Mouse (Mus musculus) kidney, embryonic 14.5 days (tissue): ENCODE data around the gene Olfr12. TPM values are rescaled to one million over a fixed set of nuclear protein-coding genes. Genes with fewer than 3 reads are reported as not detected.

Experiments
- ATAC-seq: fragments of 200-750 bp; cut with Nextera tagmentation; 2 replicates; pipeline ENCODE4 v1.8.0; 2017; ENCODE audit warnings: moderate number of reproducible peaks, mild to moderate bottlenecking, moderate TSS enrichment, moderate library complexity; ENCODE audit not compliant: low FRiP score, low TSS enrichment
- H3K27ac ChIP-seq: fragments of 300-500 bp; sonication (generic); 2 replicates; pipeline ENCODE4 v1.5.1; 2014; ENCODE audit warnings: low read depth, mild to moderate bottlenecking, low read length, moderate library complexity, mixed read lengths
- H3K27me3 ChIP-seq: fragments of 300-500 bp; sonication (generic); 2 replicates; pipeline ENCODE4 v1.6.1; 2014; ENCODE audit warnings: mild to moderate bottlenecking, low read length; ENCODE audit not compliant: control insufficient read depth, insufficient read depth
- H3K36me3 ChIP-seq: fragments of 300-500 bp; sonication (generic); 2 replicates; pipeline ENCODE4 v1.6.1; 2014; ENCODE audit warnings: low read length, mixed read lengths; ENCODE audit not compliant: control insufficient read depth, insufficient read depth
- H3K4me1 ChIP-seq: fragments of 300-500 bp; sonication (generic); 2 replicates; pipeline ENCODE4 v1.6.1; 2014; ENCODE audit warnings: low read length, mixed read lengths; ENCODE audit not compliant: control insufficient read depth, insufficient read depth
- H3K4me2 ChIP-seq: fragments of 300-500 bp; sonication (generic); replicated peaks from 2 replicates; pipeline ENCODE4 v1.6.1; 2014; ENCODE audit warnings: low read depth, mild to moderate bottlenecking, low read length
- H3K4me3 ChIP-seq: fragments of 300-500 bp; sonication (generic); 2 replicates; pipeline ENCODE4 v1.5.1; 2014; ENCODE audit warnings: mild to moderate bottlenecking, low read length
- H3K9ac ChIP-seq: fragments of 300-500 bp; sonication (generic); 2 replicates; pipeline ENCODE4 v1.6.1; 2014; ENCODE audit warnings: low read depth, mild to moderate bottlenecking, low read length, moderate library complexity
- H3K9me3 ChIP-seq: fragments of 300-500 bp; sonication (generic); 2 replicates; pipeline ENCODE4 v1.6.1; 2016; ENCODE audit warnings: low read length; ENCODE audit not compliant: control insufficient read depth
- WGBS: fragments of 180-500 bp; shearing (Covaris S2); extraction: QIAGEN DNeasy Blood & Tissue Kit; methylation state at CpG from one replicate; pipeline ENCODE4 v1.1.7; 2014; 5-methylcytosine and 5-hydroxymethylcytosine counted together
- polyA plus RNA-seq: library from polyadenylated mRNA; unstranded; fragments of >200 nt; fragmentation: Nextera tagmentation; extraction: Ambion mirVana; gene quantifications from 2 replicates; pipeline ENCODE4 v1.2.1, GENCODE M21; 2014

Gene Olfr12
- not detected in 2 replicates for polyA plus RNA-seq

GRCm38 (mm10) chr1:92617488-92617887, at the start of gene Olfr12:
TSS of gene Olfr12 (plus strand) at chr1:92617788.
- H3K27me3 ChIP-seq, result no peaks in the 10 kb centered on the region; the same call in 1 of the 2 replicates
- H3K36me3 ChIP-seq, result no peaks in the 10 kb centered on the region
- no peak within 1 kb of the TSS for H3K4me2 ChIP-seq
- H3K27ac ChIP-seq, result no peak within 1 kb of the TSS
- no peaks in the 10 kb centered on the region for H3K9me3 ChIP-seq
- ATAC-seq, result no peak
- 60% methylated on average over 2 of the region's 2 CpGs for WGBS
- H3K9ac ChIP-seq, result no peak within 1 kb of the TSS
- no peaks in the 10 kb centered on the region for H3K4me1 ChIP-seq
- no peak within 1 kb of the TSS for H3K4me3 ChIP-seq

- WGBS, result 93% methylated on average over 3 of the region's 3 CpGs
- ATAC-seq, result no peak
These were observed 46.6 kb upstream of the Olfr12 start, which contains the start of gene Olfr1413 for GRCm38 (mm10) chr1:92571022-92571421. TSS of gene Olfr1413 (plus strand) at chr1:92571322.

DNA sequence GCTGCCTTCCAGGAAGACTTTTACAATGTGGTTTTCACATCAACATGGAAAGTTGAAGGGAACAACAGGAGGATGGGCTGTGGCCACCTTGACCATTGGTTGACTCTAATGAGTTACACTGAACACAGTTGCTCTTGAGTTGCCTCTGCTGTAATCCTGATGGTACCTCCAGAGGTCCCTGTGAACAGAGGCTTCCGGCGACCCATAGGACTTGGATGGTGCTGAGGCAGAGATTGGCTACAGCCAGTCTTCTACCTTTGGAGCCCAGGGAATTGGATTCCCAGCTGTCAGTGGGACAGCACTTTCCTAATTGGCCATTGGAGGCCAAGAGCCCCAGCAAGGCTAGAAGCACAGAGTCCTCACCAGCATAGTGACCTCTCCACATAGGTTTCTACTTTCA, 32.1 kb upstream of the Olfr12 start, which contains the start of gene Olfr1412:
TSS of gene Olfr1412 (plus strand) at position 301 of the 400 bp plus-strand sequence.
- no peak for ATAC-seq
- Histone ChIP-seq H3K9ac (no peak within 1 kb of the TSS), H3K27ac (no peak within 1 kb of the TSS), H3K27me3 (no peaks in the 10 kb centered on the region), H3K4me2 (no peak within 1 kb of the TSS), H3K9me3 (no peaks in the 10 kb centered on the region; the same call in 1 of the 2 replicates), H3K4me1 (no peaks in the 10 kb centered on the region), H3K36me3 (no peaks in the 10 kb centered on the region), H3K4me3 (no peak within 1 kb of the TSS)
- 76% methylated on average over 2 of the region's 2 CpGs for WGBS

More at GRCm38 (mm10) chr1:92571022-92571421, 46.6 kb upstream of the Olfr12 start, which contains the start of gene Olfr1413:
- H3K36me3 ChIP-seq, result no peaks in the 10 kb centered on the region
- H3K4me2 ChIP-seq, result no peak within 1 kb of the TSS
- H3K9me3 ChIP-seq, result no peaks in the 10 kb centered on the region
- no peaks in the 10 kb centered on the region for H3K4me1 ChIP-seq
- no peaks in the 10 kb centered on the region for H3K27me3 ChIP-seq
- H3K27ac ChIP-seq, result no peak within 1 kb of the TSS
- H3K9ac ChIP-seq, result no peak within 1 kb of the TSS
- no peak within 1 kb of the TSS for H3K4me3 ChIP-seq

DNA sequence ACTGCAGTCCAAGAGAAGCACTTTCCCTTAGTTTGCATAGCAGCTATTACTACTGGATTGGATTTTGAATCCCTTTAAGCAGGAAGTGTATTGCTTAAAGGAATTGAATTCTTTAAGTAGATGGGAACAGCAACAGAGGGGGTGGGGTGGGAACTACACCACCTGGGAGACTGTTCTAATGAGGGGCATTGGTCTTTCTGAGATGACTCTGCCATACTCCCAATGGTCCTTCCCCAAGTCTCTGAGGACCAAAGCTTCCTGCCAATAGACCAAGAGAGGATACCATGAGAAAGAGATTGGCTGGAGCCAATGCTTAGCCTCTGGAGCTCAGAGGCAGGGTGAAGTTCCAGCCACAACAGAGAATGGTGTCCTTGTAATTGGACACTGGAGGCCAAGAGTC, 23.5 kb upstream of the Olfr12 start, which contains the start of gene Olfr1411:
TSS of gene Olfr1411 (plus strand) at position 301 of the 400 bp plus-strand sequence.
- no peaks in the 10 kb centered on the region for H3K36me3 ChIP-seq
- ATAC-seq, result no peak
- no peak within 1 kb of the TSS for H3K4me2 ChIP-seq
- H3K9me3 ChIP-seq, result no peaks in the 10 kb centered on the region
- no peak within 1 kb of the TSS for H3K4me3 ChIP-seq
- H3K27me3 ChIP-seq, result no peaks in the 10 kb centered on the region
- no peak within 1 kb of the TSS for H3K9ac ChIP-seq
- no peaks in the 10 kb centered on the region for H3K4me1 ChIP-seq
- no peak within 1 kb of the TSS for H3K27ac ChIP-seq

DNA sequence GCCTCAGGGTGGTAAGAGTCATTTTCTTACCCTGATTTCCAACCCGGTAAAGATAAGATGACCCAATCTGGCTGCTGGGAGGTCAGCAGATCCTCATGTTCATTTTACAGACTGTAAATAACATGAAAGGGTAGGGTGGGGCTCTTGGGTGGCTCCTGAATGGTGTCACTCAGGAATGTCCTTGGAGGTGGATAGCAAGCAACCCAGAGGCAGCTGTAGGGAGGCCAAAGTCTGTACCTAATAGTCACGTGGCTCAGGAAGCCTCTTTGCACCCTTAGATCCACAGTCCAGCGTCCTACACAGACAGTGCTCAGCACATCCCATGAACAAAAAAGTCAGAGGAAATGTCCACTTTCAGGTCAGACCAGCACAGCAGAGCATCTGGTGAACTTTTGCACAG, 21.6 kb upstream of the Olfr12 start:
- no peak overlapping the region for H3K4me3 ChIP-seq

DNA sequence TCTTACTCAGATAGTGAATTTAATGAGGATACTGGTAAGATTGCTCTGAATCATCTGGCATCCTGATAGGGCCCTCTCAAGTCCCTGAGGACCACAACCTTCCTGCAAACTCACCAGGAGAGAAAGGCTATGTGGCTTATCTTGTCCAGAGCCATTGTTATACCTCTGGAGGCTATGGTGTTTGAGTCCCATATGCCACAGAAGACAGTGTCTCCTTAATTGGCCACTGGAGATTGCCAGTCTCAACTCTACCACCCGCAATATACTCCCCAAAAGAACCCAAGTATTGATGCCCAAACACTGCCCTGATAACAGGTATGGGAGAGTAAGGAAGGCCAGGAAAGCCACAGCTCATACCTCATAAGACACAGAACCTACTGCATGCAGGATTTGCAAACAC, 12.1 kb upstream of the Olfr12 start, which contains the start of gene Olfr1410:
TSS of gene Olfr1410 (plus strand) at position 301 of the 400 bp plus-strand sequence.
- no peaks in the 10 kb centered on the region for H3K4me1 ChIP-seq
- no peak within 1 kb of the TSS for H3K4me2 ChIP-seq
- no peak for ATAC-seq
- 95% methylated on average over 1 of the region's 1 CpGs for whole genome bisulfite sequencing
- H3K27ac ChIP-seq, result no peak within 1 kb of the TSS
- H3K4me3 ChIP-seq, result no peak within 1 kb of the TSS
- H3K9me3 ChIP-seq, result no peaks in the 10 kb centered on the region
- H3K36me3 ChIP-seq, result no peaks in the 10 kb centered on the region
- no peaks in the 10 kb centered on the region for H3K27me3 ChIP-seq
- no peak within 1 kb of the TSS for H3K9ac ChIP-seq

More for the DNA sequence above, 21.6 kb upstream of the Olfr12 start:
- no peak overlapping the region for H3K4me2 ChIP-seq
- ATAC-seq, result no peak
- 76% methylated on average over 3 of the region's 3 CpGs for WGBS
- no peaks in the 10 kb centered on the region for H3K27me3 ChIP-seq
- no peak overlapping the region for H3K9ac ChIP-seq
- no peaks in the 10 kb centered on the region for H3K4me1 ChIP-seq
- H3K9me3 ChIP-seq, result no peaks in the 10 kb centered on the region
- H3K27ac ChIP-seq, result no peak overlapping the region
- no peaks in the 10 kb centered on the region for H3K36me3 ChIP-seq

- Histone ChIP-seq H3K36me3 (no peaks in the 10 kb centered on the region), H3K4me3 (no peak overlapping the region), H3K9ac (no peak overlapping the region), H3K9me3 (no peaks in the 10 kb centered on the region), H3K27ac (no peak overlapping the region), H3K4me2 (no peak overlapping the region), H3K27me3 (no peaks in the 10 kb centered on the region), H3K4me1 (no peaks in the 10 kb centered on the region)
- 81% methylated on average over 4 of the region's 4 CpGs for WGBS
- no peak for ATAC-seq
These were observed 9.9 kb upstream of the Olfr12 start for GRCm38 (mm10) chr1:92607711-92608110.

DNA sequence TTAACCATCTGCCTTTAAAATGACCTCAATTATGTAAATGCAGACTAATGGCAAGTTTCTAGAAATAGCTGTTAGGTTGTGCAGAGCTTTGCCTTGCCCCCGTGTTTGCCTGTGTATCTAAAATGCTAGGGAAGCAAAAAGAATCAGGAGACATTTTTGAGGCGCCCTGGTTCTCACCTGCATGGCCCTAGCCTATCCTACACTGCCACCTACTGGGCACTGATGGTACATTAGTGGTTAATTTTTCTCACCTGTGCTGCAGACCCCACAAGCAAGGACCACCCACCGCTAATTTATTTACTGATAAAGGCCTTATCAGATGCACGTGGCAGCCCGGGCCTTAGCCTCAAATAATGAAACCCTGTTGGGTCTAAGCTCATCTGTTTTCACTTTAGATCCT, 6.6 kb upstream of the Olfr12 start:
- ATAC-seq, result no peak
- H3K36me3 ChIP-seq, result no peaks in the 10 kb centered on the region
- 7% methylated on average over 5 of the region's 5 CpGs for WGBS
- H3K27me3 ChIP-seq, result no peaks in the 10 kb centered on the region; the same call in 1 of the 2 replicates
- no peak overlapping the region for H3K9ac ChIP-seq
- H3K4me2 ChIP-seq, result no peak overlapping the region
- no peaks in the 10 kb centered on the region for H3K4me1 ChIP-seq
- no peak overlapping the region for H3K4me3 ChIP-seq
- H3K27ac ChIP-seq, result no peak overlapping the region
- H3K9me3 ChIP-seq, result no peaks in the 10 kb centered on the region

DNA sequence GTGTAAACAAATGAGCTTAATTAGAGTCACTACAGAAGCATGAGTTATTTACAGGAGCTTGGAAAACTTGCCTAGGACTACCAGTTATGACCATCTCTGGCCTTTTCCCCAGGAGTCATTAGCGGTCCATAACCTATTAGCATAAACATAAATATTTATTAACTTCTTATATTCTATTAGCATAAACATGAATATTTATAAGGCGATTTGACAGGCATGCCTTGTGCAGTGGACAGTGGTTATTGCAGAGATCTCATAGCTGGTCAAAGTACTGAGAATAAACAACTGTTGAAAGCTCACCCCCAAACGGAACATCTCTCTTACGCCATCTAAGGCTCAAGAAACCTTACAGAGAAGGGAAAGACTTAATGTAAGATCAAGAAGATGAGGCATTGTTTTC, 4.4 kb upstream of the Olfr12 start:
- ATAC-seq, result no peak
- no peaks in the 10 kb centered on the region; the same call in 1 of the 2 replicates for H3K27me3 ChIP-seq

More for the DNA sequence above, 4.4 kb upstream of the Olfr12 start:
- Histone ChIP-seq H3K36me3 (no peaks in the 10 kb centered on the region), H3K4me2 (no peak overlapping the region), H3K9ac (no peak overlapping the region), H3K4me3 (no peak overlapping the region), H3K4me1 (no peaks in the 10 kb centered on the region), H3K9me3 (no peaks in the 10 kb centered on the region), H3K27ac (no peak overlapping the region)
- 54% methylated on average over 4 of the region's 4 CpGs for WGBS
